Mouse (Mus musculus): ENCODE results near the gene Gata2. TPM values are rescaled to one million over a fixed set of nuclear protein-coding genes. Genes with fewer than 3 reads are reported as not detected.

Gene Gata2
- polyA plus RNA-seq, 1 experiment = 13.1 TPM

- Histone ChIP-seq H3K4me3 (ENCODE audit: extremely low read depth, insufficient read depth, insufficient read length) (no peak overlapping the region), H3K27me3 (ENCODE audit: control insufficient read depth, insufficient read depth, low read length) (no peaks in the 10 kb centered on the region), H3K36me3 (ENCODE audit: control insufficient read depth, insufficient read depth, low read length) (no peaks in the 10 kb centered on the region), H3K27ac (ENCODE audit: insufficient read depth, low read length) (no peak overlapping the region), H3K4me1 (ENCODE audit: control insufficient read depth, insufficient read depth, insufficient read length) (no peaks in the 10 kb centered on the region)
- TF ChIP-seq POLR2A (IDR thresholded peaks at IDR 0.05; ENCODE audit: low read depth, low read length) (no peak), CTCF (IDR thresholded peaks at IDR 0.05; ENCODE audit: extremely low read depth, insufficient read depth, insufficient read length, insufficient replicate concordance) (no peak)
- 72% methylated on average over 5 of the region's 5 CpGs for WGBS
- no peak for DNase-seq (ENCODE audit: low read depth in 1 of 2, low spot score in 2 of 2)
Observed at GRCm38 (mm10) chr6:88158790-88159189, 34.9 kb upstream of the Gata2 start.

DNA sequence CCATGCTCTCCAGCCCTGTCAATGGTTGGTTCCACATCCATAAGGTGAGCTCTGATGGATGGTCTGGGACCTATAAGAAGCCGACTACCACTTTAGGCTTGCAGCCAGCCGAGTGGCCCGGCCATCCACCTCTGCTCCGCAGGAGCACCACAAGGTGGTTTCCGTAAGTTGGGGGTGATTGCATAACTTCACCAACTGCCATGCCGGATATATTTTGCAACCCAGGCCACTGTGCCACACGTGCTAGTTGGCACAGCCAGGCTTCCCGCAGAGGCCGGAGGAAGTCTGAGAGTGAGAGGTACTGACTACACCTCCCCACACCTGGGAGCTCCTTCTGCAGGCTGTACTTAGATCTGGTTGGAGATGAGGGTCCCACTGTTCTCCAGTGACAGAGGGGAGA, 27.6 kb upstream of the Gata2 start:
- H3K4me3 ChIP-seq (ENCODE audit: extremely low read depth, insufficient read depth, insufficient read length) = no peak overlapping the region
- DNase-seq (ENCODE audit: low read depth in 1 of 2, low spot score in 2 of 2) = no peak
- TF ChIP-seq POLR2A (IDR thresholded peaks at IDR 0.05; ENCODE audit: low read depth, low read length) = no peak
- no peak for TF ChIP-seq CTCF (IDR thresholded peaks at IDR 0.05; ENCODE audit: extremely low read depth, insufficient read depth, insufficient read length, insufficient replicate concordance)

DNA sequence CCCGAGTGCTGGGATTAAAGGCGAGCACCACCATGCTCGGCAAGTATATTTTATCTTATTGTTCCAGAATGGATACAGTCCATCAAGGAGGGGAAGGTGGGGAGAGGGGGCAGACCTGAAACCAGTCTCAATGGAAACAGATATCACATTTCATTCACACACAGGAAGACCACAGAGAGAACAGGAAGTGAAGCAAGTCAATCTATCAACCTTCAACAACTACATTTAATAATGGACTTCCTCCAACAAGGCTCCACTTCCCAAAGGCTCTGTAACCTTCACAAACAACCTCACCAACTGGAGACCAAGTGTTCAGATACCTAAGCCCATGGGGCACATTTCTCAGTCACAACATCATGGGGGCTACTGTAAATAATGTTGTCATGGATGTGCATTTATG, 19.5 kb upstream of the Gata2 start:
- TF ChIP-seq POLR2A (IDR thresholded peaks at IDR 0.05; ENCODE audit: low read depth, low read length) (no peak), CTCF (IDR thresholded peaks at IDR 0.05; ENCODE audit: extremely low read depth, insufficient read depth, insufficient read length, insufficient replicate concordance) (no peak)
- 89% methylated on average over 3 of the region's 3 CpGs for WGBS
- no peaks in the 10 kb centered on the region for H3K36me3 ChIP-seq (ENCODE audit: control insufficient read depth, insufficient read depth, low read length)

More for the DNA sequence above, 27.6 kb upstream of the Gata2 start:
- WGBS = 74% methylated on average over 9 of the region's 9 CpGs
- Histone ChIP-seq H3K4me1 (ENCODE audit: control insufficient read depth, insufficient read depth, insufficient read length) (no peaks in the 10 kb centered on the region), H3K36me3 (ENCODE audit: control insufficient read depth, insufficient read depth, low read length) (no peaks in the 10 kb centered on the region), H3K27ac (ENCODE audit: insufficient read depth, low read length) (no peak overlapping the region), H3K27me3 (ENCODE audit: control insufficient read depth, insufficient read depth, low read length) (no peaks in the 10 kb centered on the region)

DNA sequence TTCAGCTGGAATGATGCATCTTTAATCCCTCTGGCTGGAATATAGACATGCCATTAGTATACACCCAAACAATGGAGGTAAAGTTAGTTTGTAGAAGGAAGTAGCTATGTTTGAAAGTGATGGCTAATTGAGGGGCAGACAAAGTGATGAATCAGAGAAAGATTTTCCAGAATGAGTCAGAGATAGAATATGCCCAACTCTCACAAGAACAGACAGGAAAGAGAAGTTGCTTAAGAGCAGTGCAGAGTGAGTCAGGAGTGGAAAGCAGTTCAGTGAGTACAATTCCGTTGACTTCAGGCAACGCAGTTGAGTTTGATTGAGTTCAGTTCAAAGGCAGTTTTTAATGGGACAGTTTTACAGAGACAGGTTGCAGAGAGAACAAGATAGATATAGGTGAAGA, 19.0 kb upstream of the Gata2 start:
- WGBS = 92% methylated on average over 2 of the region's 2 CpGs
- Histone ChIP-seq H3K4me1 (ENCODE audit: control insufficient read depth, insufficient read depth, insufficient read length) (no peaks in the 10 kb centered on the region), H3K27me3 (ENCODE audit: control insufficient read depth, insufficient read depth, low read length) (no peaks in the 10 kb centered on the region), H3K27ac (ENCODE audit: insufficient read depth, low read length) (no peak overlapping the region), H3K36me3 (ENCODE audit: control insufficient read depth, insufficient read depth, low read length) (no peaks in the 10 kb centered on the region), H3K4me3 (ENCODE audit: extremely low read depth, insufficient read depth, insufficient read length) (no peak overlapping the region)
- DNase-seq (ENCODE audit: low read depth in 1 of 2, low spot score in 2 of 2) = no peak
- no peak for TF ChIP-seq POLR2A (IDR thresholded peaks at IDR 0.05; ENCODE audit: low read depth, low read length)
- no peak for TF ChIP-seq CTCF (IDR thresholded peaks at IDR 0.05; ENCODE audit: extremely low read depth, insufficient read depth, insufficient read length, insufficient replicate concordance)

More for the DNA sequence above, 19.5 kb upstream of the Gata2 start:
- Histone ChIP-seq H3K27ac (ENCODE audit: insufficient read depth, low read length) (no peak overlapping the region), H3K4me3 (ENCODE audit: extremely low read depth, insufficient read depth, insufficient read length) (no peak overlapping the region), H3K27me3 (ENCODE audit: control insufficient read depth, insufficient read depth, low read length) (no peaks in the 10 kb centered on the region), H3K4me1 (ENCODE audit: control insufficient read depth, insufficient read depth, insufficient read length) (no peaks in the 10 kb centered on the region)
- no peak for DNase-seq (ENCODE audit: low read depth in 1 of 2, low spot score in 2 of 2)

- H3K4me1 ChIP-seq (ENCODE audit: control insufficient read depth, insufficient read depth, insufficient read length) = no peaks in the 10 kb centered on the region
- no peak for TF ChIP-seq POLR2A (IDR thresholded peaks at IDR 0.05; ENCODE audit: low read depth, low read length)
- TF ChIP-seq CTCF (IDR thresholded peaks at IDR 0.05; ENCODE audit: extremely low read depth, insufficient read depth, insufficient read length, insufficient replicate concordance) = no peak
- WGBS = 30% methylated on average over 4 of the region's 4 CpGs
- no peaks in the 10 kb centered on the region for H3K36me3 ChIP-seq (ENCODE audit: control insufficient read depth, insufficient read depth, low read length)
- no peak overlapping the region for H3K4me3 ChIP-seq (ENCODE audit: extremely low read depth, insufficient read depth, insufficient read length)
- H3K27me3 ChIP-seq (ENCODE audit: control insufficient read depth, insufficient read depth, low read length) = no peaks in the 10 kb centered on the region
- no peak for DNase-seq (ENCODE audit: low read depth in 1 of 2, low spot score in 2 of 2)
- H3K27ac ChIP-seq (ENCODE audit: insufficient read depth, low read length) = no peak overlapping the region
Observed at GRCm38 (mm10) chr6:88184671-88185070, 9.0 kb upstream of the Gata2 start.

DNA sequence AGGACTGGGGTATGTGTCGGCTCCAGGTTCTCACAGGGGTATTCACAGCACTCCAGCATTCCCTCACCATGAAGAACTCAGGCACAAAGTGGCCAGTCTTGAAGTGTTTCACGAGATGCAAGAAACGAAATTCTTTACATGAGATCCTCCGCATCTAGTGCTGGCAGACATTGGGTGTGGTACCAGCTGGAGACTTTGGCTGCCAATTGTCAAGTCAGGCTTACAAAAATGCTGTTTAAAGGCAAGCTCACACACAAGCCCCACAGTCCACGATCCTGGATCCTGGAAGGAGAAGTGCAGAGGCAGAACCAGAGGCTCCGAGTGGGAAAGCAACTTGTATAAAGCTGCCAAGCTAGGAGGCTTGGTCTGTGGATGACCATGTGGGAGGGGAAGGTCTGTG, 5.5 kb upstream of the Gata2 start:
- no peaks in the 10 kb centered on the region for H3K36me3 ChIP-seq (ENCODE audit: control insufficient read depth, insufficient read depth, low read length)
- no peak overlapping the region for H3K27ac ChIP-seq (ENCODE audit: insufficient read depth, low read length)
- H3K4me3 ChIP-seq (ENCODE audit: extremely low read depth, insufficient read depth, insufficient read length) = no peak overlapping the region
- no peaks in the 10 kb centered on the region for H3K4me1 ChIP-seq (ENCODE audit: control insufficient read depth, insufficient read depth, insufficient read length)
- TF ChIP-seq CTCF (IDR thresholded peaks at IDR 0.05; ENCODE audit: extremely low read depth, insufficient read depth, insufficient read length, insufficient replicate concordance) = no peak
- no peak for TF ChIP-seq POLR2A (IDR thresholded peaks at IDR 0.05; ENCODE audit: low read depth, low read length)
- H3K27me3 ChIP-seq (ENCODE audit: control insufficient read depth, insufficient read depth, low read length) = no peaks in the 10 kb centered on the region
- WGBS = 90% methylated on average over 6 of the region's 6 CpGs
- DNase-seq (ENCODE audit: low read depth in 1 of 2, low spot score in 2 of 2) = no peak

DNA sequence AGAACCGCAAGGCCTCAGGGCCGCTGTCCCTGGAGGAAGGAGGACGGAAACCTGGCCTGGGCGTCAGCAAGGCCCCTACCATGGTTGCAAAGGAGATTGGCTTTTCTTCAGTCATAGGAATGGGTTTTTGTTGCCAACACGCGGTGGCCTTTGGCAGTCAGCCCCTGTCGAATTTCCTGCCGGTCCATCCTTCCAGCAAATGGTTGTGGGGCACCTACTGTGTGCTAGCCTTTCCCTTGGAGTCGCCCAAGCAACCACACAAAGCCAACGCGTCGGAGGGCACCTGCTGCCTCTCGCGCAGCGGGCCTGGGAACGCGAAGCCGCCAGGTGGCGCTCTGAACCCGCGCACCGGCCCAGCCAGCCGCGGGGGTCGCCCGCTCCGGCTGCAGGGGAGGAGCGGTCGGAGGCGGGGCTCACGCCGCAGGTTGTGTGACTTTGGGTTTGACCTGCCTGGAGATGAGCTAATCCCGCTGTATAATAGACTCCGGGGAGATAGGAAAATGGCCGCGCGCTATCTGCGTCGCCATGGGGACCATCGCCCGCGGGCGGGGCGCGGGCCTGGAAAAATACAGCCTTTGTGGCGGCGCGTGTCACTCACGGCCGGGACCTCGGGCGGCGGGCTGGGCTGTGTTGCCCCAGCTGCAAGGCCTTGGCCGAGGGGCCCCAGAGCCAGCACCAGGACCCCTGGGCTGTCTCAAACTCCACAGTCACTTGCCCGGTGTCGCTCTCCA, 4.2 kb upstream of the Gata2 start:
- DNase-seq (ENCODE audit: low read depth in 1 of 2, low spot score in 2 of 2) = peak in 1 of 2 experiments; percentile 37
- Histone ChIP-seq H3K36me3 (ENCODE audit: control insufficient read depth, insufficient read depth, low read length) (no peaks in the 10 kb centered on the region), H3K4me3 (ENCODE audit: extremely low read depth, insufficient read depth, insufficient read length) (peak overlapping the region; percentile 50), H3K27me3 (ENCODE audit: control insufficient read depth, insufficient read depth, low read length) (peaks cover 9% of the 10 kb centered on the region), H3K27ac (ENCODE audit: insufficient read depth, low read length) (no peak overlapping the region), H3K4me1 (ENCODE audit: control insufficient read depth, insufficient read depth, insufficient read length) (peaks cover 2% of the 10 kb centered on the region; the same call in 1 of the 2 replicates)
- WGBS = 5% methylated on average over 56 of the region's 56 CpGs
- peak; percentile 62; the same call in 1 of the 2 replicates for TF ChIP-seq CTCF (IDR thresholded peaks at IDR 0.05; ENCODE audit: extremely low read depth, insufficient read depth, insufficient read length, insufficient replicate concordance)
- TF ChIP-seq POLR2A (IDR thresholded peaks at IDR 0.05; ENCODE audit: low read depth, low read length) = no peak

Measured in spleen, adult 2 months (tissue).